Mouse (Mus musculus): ENCODE measurements around the gene Olfr1508. TPM values are rescaled to one million over a fixed set of nuclear protein-coding genes. Genes with fewer than 3 reads are reported as not detected.
A peak's percentile ranks its signal among the peaks of the same experiment; 100 is the strongest.
"Not testable (repeated sequence)": the region's sequence is repeated elsewhere in the genome, so short reads cannot be mapped to it uniquely, and the experiment has no call there.

Gene Olfr1508
- not detected for total RNA-seq (2021)
- long read RNA-seq, experiment 1: 0 reads
- long read RNA-seq, experiment 2: 0 reads

GRCm38 (mm10) chr14:52467395-52467794 is at the start of gene Olfr1508:
Gene Olfr1508, minus strand, starts transcription at chr14:52467495.
- DNase-seq: no peak

DNA sequence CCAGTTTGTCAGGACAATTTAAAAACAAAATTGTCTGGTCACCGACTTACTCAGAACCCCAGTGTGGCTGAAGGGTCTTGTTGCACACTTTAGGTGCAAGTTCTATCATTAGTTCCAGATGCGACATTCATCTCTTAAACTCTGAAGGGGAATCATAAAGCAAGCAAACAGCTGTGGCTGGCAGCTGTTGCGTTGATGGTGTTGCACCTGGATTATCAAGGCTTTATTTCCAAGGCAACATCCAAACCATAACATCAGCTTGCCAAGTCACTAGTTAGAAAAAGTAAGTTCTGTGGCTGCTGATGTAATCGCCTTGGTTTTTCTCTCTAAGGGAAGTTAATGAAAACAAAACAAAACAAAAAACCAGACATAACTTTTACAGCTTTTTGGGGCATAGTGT is 28.2 kb upstream of the Olfr1508 start, which contains the start of gene Olfr1507:
Gene Olfr1507, minus strand, starts transcription at position 234 of the 400 bp plus-strand sequence.
- DNase-seq: no peak

DNA sequence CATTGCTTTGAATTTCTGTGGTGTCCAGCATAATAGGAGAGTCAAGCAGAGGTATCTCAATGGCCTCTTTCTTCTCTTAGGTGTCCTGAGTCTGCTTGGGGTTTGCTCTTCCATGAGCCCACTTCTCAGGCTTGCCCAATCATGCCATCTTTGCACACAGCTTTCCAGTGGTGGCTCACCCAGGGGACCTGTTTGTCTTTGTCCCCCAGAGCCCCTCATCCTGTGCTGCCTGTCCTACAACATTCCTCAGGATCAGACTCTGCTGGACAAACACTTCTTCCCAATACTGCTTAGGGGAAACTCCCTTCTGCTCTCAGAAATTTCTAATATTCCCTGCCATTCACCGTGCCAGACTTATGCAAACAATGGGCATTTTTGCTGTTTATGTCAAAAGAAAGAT is 1.6 kb downstream of the Olfr1508 start:
- DNase-seq: no peak

- no peak for DNase-seq
Measured at GRCm38 (mm10) chr14:52461928-52462327, 5.4 kb downstream of the Olfr1508 start.

DNA sequence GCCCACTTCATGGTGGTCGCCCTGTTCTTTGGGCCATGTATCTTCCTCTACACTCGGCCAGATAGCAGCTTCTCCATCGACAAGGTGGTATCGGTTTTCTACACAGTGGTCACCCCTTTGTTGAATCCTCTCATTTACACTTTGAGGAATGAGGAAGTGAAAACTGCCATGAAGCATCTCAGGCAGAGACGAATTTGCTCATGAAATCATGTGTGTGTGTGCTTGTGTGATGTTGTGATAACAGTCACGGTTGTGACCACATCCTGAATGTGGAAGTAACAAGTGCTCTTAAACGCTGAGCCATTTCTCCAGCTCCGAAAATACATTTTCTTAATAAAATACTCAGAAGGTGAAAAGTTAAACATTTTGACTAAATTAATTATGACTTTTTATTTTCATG is 16.2 kb downstream of the Olfr1508 start:
- peak in 1 of 2 experiments; percentile 9 for DNase-seq

DNA sequence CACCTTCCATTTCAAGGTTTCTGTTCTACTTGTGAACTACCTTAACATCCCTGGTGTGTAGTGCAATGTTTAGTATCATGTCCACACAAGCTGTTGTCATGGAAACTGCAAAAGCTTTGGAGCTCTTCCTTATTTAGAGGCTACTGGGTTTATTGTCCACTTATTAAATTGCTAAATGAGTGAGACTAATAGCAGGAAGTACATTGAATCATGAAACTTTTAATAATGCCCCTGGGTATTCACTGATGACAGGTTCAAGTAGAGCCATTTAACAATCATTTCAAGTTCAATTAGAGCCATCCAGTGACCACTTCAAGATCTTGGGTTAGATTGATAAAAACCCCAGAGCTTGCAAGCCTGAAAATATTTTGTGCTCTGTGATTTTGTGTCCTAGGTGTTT is 24.6 kb downstream of the Olfr1508 start, which contains the start of gene Olfr1509:
Gene Olfr1509, plus strand, starts transcription at position 301 of the 400 bp plus-strand sequence.
- DNase-seq: no peak

GRCm38 (mm10) chr14:52427686-52428085 is 39.6 kb downstream of the Olfr1508 start:
- no peak for DNase-seq

DNA sequence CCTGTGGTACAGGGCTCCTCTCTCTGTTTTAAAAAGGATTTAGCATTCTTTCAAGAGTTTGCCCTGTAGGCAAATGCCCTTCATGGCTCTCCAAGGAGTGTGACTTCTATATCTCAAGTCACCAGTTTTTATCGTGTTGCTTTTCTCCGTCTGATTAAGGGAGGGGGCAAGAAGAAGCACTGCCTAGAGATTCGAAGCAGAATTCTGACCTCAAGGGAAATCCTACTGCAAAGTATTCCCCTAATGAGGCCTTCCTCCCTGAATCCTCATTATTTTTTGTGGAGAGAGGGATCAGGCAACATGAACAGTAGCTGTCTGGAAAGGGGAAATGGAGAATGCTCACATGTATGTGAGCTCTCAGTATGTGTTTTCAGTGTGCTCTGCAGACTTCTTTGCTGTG is 53.0 kb downstream of the Olfr1508 start, which contains the start of gene Olfr1510:
Gene Olfr1510, minus strand, starts transcription at position 101 of the 400 bp plus-strand sequence.
- no peak for DNase-seq

- DNase-seq: not testable (repeated sequence)
Measured at GRCm38 (mm10) chr14:52410142-52410919, 57.0 kb downstream of the Olfr1508 start.

Other genes with a start within 250 kb of the Olfr1508 start
- gene Chd8, start 209.7 kb downstream of the Olfr1508 start, total RNA-seq (2021): 10 to 100 TPM; 34.2 to 37.7 TPM
- 10 to 100 TPM; 30.3 to 35.8 TPM for gene Tox4, start 188.3 kb downstream of the Olfr1508 start, total RNA-seq (2021)
- 1 to 10 TPM; 3.8 to 5.5 TPM for gene Rab2b, start 187.9 kb downstream of the Olfr1508 start, total RNA-seq (2021)
- 10 to 100 TPM; 16.2 to 18.1 TPM for gene Mettl3, start 162.4 kb downstream of the Olfr1508 start, total RNA-seq (2021)
- 1 to 10 TPM in 1 of 2 experiments, under 1 TPM in 1; 0.97 to 1.0 TPM for gene Sall2, start 138.7 kb downstream of the Olfr1508 start, total RNA-seq (2021)
- not detected for gene Olfr1513, start 111.1 kb downstream of the Olfr1508 start, total RNA-seq (2021)
- gene Olfr1512, start 88.3 kb downstream of the Olfr1508 start, total RNA-seq (2021): not detected
- not detected for gene Olfr1511, start 70.1 kb downstream of the Olfr1508 start, total RNA-seq (2021)
- gene Olfr1510, start 53.1 kb downstream of the Olfr1508 start, total RNA-seq (2021): not detected
- not detected for gene Olfr1509, start 24.5 kb downstream of the Olfr1508 start, total RNA-seq (2021)
- gene Olfr1507, start 28.3 kb upstream of the Olfr1508 start, total RNA-seq (2021): not detected